Mouse (Mus musculus): ENCODE results near the gene Paox. TPM values are rescaled to one million over a fixed set of nuclear protein-coding genes. Genes with fewer than 3 reads are reported as not detected.
A peak's percentile ranks its signal among the peaks of the same experiment; 100 is the strongest.
"Not testable (repeated sequence)": the region's sequence is repeated elsewhere in the genome, so short reads cannot be mapped to it uniquely, and the experiment has no call there.

Paox gene
- polyA plus RNA-seq, 1 experiment from 2014 or later, result 20.2 TPM

DNA sequence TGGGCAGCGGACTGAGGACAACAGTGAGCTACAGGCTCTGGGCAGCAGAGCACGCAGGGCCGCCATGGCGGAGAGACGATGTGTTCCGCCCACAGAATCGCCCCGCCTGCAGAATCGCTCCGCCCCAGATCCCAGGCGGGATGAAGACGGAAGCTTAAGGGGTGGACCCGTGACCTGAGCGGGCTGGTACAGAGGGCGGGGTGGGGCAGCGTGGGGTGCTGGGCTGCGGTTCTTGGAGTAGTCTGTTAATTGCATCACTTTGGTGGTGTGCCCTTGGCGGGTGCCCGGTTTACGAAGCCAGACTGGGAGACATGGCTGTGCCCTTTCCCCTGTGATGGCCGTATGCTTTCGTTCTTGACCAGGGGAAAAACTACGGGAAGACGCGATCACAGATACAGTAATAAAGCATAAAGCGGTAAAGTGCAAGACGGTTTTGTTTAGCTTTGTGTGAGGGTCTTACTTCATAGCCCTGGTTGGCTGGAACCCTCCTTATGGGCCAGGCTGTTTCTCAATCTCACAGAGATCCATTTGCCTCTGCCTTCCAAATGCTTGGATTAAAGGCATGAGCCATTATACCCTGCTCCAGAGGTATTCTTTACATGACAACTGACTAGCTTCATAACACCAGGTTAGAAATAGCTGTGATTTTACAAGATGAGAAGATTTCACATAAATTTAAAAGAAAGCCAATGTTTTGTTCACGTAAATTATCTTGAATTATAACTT is 893 bp downstream of the Paox start, which contains the start of gene Echs1:
Gene Echs1, minus strand, starts transcription at position 148 of the 726 bp plus-strand sequence.
- ATAC-seq (ENCODE audit: low FRiP score, low TSS enrichment), result peak; percentile 97
- H3K27ac ChIP-seq (ENCODE audit: low read length), result peak within 1 kb of the TSS; percentile 91
- peaks cover 12% of the 10 kb centered on the region for H3K36me3 ChIP-seq (ENCODE audit: insufficient read depth, low read length)
- H3K4me2 ChIP-seq (replicated peaks; ENCODE audit: low read depth, low read length), result peak within 1 kb of the TSS; percentile 96
- 4% methylated on average over 28 of the region's 28 CpGs for WGBS
- H3K9me3 ChIP-seq (ENCODE audit: low read length), result no peaks in the 10 kb centered on the region
- peaks cover 3% of the 10 kb centered on the region; the same call in 1 of the 2 replicates for H3K4me1 ChIP-seq (ENCODE audit: insufficient read depth, low read length)
- H3K4me3 ChIP-seq (ENCODE audit: low read length), result peak within 1 kb of the TSS; percentile 88
- H3K9ac ChIP-seq (replicated peaks; ENCODE audit: low read length), result peak within 1 kb of the TSS; percentile 91
- no peaks in the 10 kb centered on the region for H3K27me3 ChIP-seq (ENCODE audit: insufficient read depth, low read length)

DNA sequence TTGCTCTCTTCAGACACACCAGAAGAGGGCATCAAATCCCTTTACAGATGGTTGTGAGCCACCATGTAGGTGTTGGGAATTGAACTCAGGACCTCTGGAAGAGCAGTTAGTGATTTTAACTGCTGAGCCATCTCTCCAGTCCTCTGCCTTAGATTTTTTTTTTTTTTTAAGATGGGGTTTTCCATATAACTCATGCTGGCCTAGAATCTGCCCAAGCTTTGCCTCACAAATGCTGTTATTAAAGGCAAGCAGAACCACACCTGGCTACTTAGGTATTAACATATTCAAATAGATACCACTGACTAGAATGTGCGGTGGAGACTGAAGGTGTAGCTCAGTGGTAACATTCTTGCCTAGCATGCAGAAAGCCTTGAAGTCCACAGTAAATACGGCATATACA is 4.9 kb downstream of the Paox start:
- Histone ChIP-seq H3K27ac (ENCODE audit: low read length) (no peak overlapping the region), H3K4me2 (replicated peaks; ENCODE audit: low read depth, low read length) (no peak overlapping the region), H3K4me3 (ENCODE audit: low read length) (no peak overlapping the region), H3K4me1 (ENCODE audit: insufficient read depth, low read length) (peaks cover 7% of the 10 kb centered on the region), H3K36me3 (ENCODE audit: insufficient read depth, low read length) (no peaks in the 10 kb centered on the region), H3K9ac (replicated peaks; ENCODE audit: low read length) (no peak overlapping the region), H3K27me3 (ENCODE audit: insufficient read depth, low read length) (no peaks in the 10 kb centered on the region), H3K9me3 (ENCODE audit: low read length) (no peaks in the 10 kb centered on the region)
- WGBS, result 88% methylated on average over 2 of the region's 2 CpGs
- no peak for ATAC-seq (ENCODE audit: low FRiP score, low TSS enrichment)

DNA sequence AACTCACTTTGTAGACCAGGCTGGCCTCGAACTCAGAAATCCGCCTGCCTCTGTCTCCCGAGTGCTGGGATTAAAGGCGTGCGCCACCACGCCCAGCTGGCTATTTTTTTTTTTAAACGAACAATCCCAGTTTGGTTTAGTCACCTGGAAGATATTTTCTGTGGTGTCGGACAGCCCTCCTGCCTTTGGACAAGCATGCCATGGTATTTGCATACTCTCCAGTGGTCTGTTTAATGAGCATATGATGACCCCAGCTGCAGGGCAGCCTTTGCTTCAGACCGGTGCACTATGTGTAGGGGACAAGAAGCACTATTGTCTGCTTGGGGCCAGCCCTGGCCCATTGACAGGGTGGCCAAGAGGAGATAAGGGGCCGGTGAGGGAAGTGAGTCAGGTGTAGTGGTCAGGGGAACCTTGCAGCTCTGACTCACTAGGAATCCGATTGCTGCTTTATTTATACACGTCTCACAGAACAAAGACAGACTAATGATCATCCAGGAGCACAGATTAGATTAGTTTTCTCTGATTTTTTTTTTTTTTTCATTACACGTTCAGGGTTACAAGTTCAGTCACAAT is 5.8 kb downstream of the Paox start:
- 80% methylated on average over 13 of the region's 13 CpGs for WGBS
- no peak overlapping the region for H3K27ac ChIP-seq (ENCODE audit: low read length)
- H3K36me3 ChIP-seq (ENCODE audit: insufficient read depth, low read length), result no peaks in the 10 kb centered on the region
- no peaks in the 10 kb centered on the region for H3K27me3 ChIP-seq (ENCODE audit: insufficient read depth, low read length)
- H3K4me1 ChIP-seq (ENCODE audit: insufficient read depth, low read length), result peaks cover 10% of the 10 kb centered on the region
- H3K9ac ChIP-seq (replicated peaks; ENCODE audit: low read length), result no peak overlapping the region
- H3K4me2 ChIP-seq (replicated peaks; ENCODE audit: low read depth, low read length), result no peak overlapping the region
- ATAC-seq (ENCODE audit: low FRiP score, low TSS enrichment), result no peak
- H3K9me3 ChIP-seq (ENCODE audit: low read length), result no peaks in the 10 kb centered on the region
- H3K4me3 ChIP-seq (ENCODE audit: low read length), result no peak overlapping the region

DNA sequence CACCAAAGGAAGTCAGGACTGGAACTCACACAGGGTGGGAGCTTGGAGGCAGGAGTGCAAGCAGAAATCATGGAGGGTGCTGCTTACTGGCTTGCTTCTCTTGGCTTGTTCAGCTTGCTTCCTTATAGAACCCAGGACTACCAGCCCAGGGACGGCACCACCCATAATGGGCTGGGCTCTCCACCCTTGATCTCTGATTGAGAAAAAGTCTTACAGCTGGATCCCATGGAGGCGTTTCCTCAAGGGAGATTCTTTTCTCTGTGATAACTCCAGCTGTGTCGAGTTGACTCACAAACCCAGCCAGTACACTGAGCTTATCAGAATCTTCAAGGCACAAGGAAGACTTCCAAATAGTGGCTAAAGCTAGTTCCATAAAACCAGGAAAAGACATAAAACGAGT is 7.2 kb downstream of the Paox start:
- H3K27ac ChIP-seq (ENCODE audit: low read length), result no peak overlapping the region
- H3K27me3 ChIP-seq (ENCODE audit: insufficient read depth, low read length), result no peaks in the 10 kb centered on the region
- WGBS, result 34% methylated on average over 4 of the region's 4 CpGs
- H3K9ac ChIP-seq (replicated peaks; ENCODE audit: low read length), result no peak overlapping the region
- no peak for ATAC-seq (ENCODE audit: low FRiP score, low TSS enrichment)
- no peak overlapping the region for H3K4me2 ChIP-seq (replicated peaks; ENCODE audit: low read depth, low read length)
- peaks cover 10% of the 10 kb centered on the region for H3K4me1 ChIP-seq (ENCODE audit: insufficient read depth, low read length)
- H3K4me3 ChIP-seq (ENCODE audit: low read length), result no peak overlapping the region
- no peaks in the 10 kb centered on the region for H3K9me3 ChIP-seq (ENCODE audit: low read length)
- no peaks in the 10 kb centered on the region for H3K36me3 ChIP-seq (ENCODE audit: insufficient read depth, low read length)

DNA sequence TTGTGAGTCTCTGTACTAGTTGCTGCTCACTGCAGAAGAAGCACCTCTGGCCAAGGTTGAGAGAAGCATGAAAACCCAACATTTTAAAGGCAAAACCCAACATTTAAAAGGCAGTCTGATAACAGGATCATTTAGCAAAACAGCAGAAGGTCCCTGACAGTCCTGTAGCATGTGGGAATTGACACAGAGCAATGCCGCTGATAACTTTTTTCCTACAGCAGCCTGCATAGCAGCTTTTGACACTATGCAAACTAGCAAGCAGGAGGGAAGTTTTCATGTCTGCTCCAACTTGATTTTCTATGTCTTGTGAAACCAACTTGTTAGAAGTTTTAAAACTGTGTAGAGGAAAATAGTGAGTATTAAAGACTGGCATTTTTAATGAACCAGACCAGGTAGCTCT is 8.8 kb downstream of the Paox start:
- H3K4me2 ChIP-seq (replicated peaks; ENCODE audit: low read depth, low read length), result no peak overlapping the region
- peaks cover 10% of the 10 kb centered on the region for H3K4me1 ChIP-seq (ENCODE audit: insufficient read depth, low read length)
- no peaks in the 10 kb centered on the region for H3K9me3 ChIP-seq (ENCODE audit: low read length)
- 96% methylated on average over 1 of the region's 1 CpGs for WGBS
- peaks cover 2% of the 10 kb centered on the region; the same call in 1 of the 2 replicates for H3K36me3 ChIP-seq (ENCODE audit: insufficient read depth, low read length)
- no peak overlapping the region for H3K4me3 ChIP-seq (ENCODE audit: low read length)
- H3K27ac ChIP-seq (ENCODE audit: low read length), result no peak overlapping the region
- no peak overlapping the region for H3K9ac ChIP-seq (replicated peaks; ENCODE audit: low read length)
- no peak for ATAC-seq (ENCODE audit: low FRiP score, low TSS enrichment)
- no peaks in the 10 kb centered on the region for H3K27me3 ChIP-seq (ENCODE audit: insufficient read depth, low read length)

DNA sequence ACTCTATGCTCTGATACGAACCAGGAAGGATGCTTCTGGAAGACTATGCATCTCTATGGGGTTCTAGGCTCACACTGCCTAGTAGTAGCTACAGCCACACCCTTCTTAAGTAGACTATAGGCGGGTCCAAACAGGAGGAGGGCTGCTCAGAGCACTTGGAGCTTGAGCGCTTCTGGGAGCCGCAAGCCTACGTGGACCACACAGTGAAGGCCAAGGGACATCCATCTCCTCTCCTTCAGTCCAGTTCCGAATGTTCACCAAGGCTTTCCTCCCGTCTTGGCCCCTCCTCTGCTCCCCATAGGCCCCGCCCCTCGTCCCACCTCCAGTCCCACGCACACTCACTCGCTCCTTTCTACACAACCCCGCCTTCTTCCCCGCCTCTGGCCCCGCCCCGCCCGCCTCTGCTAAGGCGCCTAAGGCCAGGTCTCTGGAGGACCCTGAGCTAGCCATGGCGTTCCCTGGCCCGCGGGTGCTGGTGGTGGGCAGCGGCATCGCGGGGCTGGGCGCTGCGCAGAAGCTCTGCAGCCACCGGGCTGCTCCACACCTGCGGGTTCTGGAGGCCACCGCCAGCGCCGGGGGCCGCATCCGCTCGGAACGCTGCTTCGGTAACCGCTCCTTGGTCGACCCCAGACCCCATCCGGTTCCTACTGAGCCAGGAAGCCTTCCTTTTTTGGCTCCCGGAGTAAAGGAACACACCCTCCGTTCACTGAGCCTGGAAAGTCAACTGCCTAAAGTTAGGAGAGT is 9.9 kb downstream of the Paox start:
- no peaks in the 10 kb centered on the region for H3K27me3 ChIP-seq (ENCODE audit: insufficient read depth, low read length)
- peak overlapping the region; percentile 88 for H3K4me2 ChIP-seq (replicated peaks; ENCODE audit: low read depth, low read length)
- H3K27ac ChIP-seq (ENCODE audit: low read length), result peak overlapping the region; percentile 73; the same call in 1 of the 2 replicates
- no peaks in the 10 kb centered on the region for H3K9me3 ChIP-seq (ENCODE audit: low read length)
- peak overlapping the region; percentile 95 for H3K9ac ChIP-seq (replicated peaks; ENCODE audit: low read length)
- 1% methylated on average over 40 of the region's 40 CpGs for WGBS
- peak overlapping the region; percentile 90 for H3K4me3 ChIP-seq (ENCODE audit: low read length)
- ATAC-seq (ENCODE audit: low FRiP score, low TSS enrichment), result peak; percentile 98
- peaks cover 10% of the 10 kb centered on the region for H3K4me1 ChIP-seq (ENCODE audit: insufficient read depth, low read length)
- H3K36me3 ChIP-seq (ENCODE audit: insufficient read depth, low read length), result peaks cover 11% of the 10 kb centered on the region

DNA sequence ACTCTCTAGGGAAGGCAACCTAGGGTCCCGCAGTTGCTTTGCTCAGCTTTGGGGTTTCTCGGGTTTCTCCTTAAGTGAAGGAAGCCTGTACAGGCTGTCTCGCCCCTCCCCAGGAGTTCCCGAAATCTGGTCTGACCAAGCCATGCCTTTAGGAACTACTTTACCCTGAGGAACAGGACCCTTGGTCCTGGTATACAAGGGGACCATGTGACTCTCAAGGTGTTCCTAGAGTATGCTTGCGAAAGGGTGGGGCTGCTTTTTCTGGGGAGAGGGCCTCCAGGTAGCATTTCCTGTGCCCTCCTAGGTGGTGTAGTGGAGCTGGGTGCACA is 10.4 kb downstream of the Paox start:
- Histone ChIP-seq H3K27me3 (ENCODE audit: insufficient read depth, low read length) (no peaks in the 10 kb centered on the region), H3K4me1 (ENCODE audit: insufficient read depth, low read length) (peaks cover 10% of the 10 kb centered on the region), H3K9me3 (ENCODE audit: low read length) (no peaks in the 10 kb centered on the region), H3K4me3 (ENCODE audit: low read length) (peak overlapping the region; percentile 90), H3K9ac (replicated peaks; ENCODE audit: low read length) (peak overlapping the region; percentile 95), H3K36me3 (ENCODE audit: insufficient read depth, low read length) (peaks cover 12% of the 10 kb centered on the region), H3K4me2 (replicated peaks; ENCODE audit: low read depth, low read length) (peak overlapping the region; percentile 88), H3K27ac (ENCODE audit: low read length) (peak overlapping the region; percentile 73; the same call in 1 of the 2 replicates)
- no peak; the same call in 1 of the 2 replicates for ATAC-seq (ENCODE audit: low FRiP score, low TSS enrichment)
- 4% methylated on average over 5 of the region's 5 CpGs for WGBS

DNA sequence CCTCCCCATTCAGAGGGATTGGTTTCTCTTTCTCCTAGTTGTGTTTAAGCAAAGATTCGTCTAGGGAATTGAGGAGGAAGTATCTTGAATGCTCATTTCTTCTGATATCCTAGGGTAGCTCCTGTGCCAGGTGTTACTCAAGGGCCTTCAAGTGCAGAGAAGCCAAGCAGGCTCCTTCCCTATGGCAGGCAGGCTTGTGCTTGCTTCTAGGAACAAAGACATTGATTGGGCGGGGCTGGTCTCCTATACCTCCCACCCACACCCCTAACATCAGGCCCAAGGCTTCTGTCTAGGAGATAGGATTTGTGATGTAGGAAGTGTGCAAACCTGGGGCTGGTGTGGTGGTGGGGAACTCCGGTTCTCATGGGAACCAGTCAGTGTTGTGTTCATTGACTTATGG is 11.3 kb downstream of the Paox start:
- Histone ChIP-seq H3K27ac (ENCODE audit: low read length) (no peak overlapping the region), H3K27me3 (ENCODE audit: insufficient read depth, low read length) (no peaks in the 10 kb centered on the region), H3K4me1 (ENCODE audit: insufficient read depth, low read length) (peaks cover 10% of the 10 kb centered on the region), H3K4me3 (ENCODE audit: low read length) (no peak overlapping the region), H3K4me2 (replicated peaks; ENCODE audit: low read depth, low read length) (no peak overlapping the region), H3K9ac (replicated peaks; ENCODE audit: low read length) (no peak overlapping the region), H3K36me3 (ENCODE audit: insufficient read depth, low read length) (peaks cover 12% of the 10 kb centered on the region), H3K9me3 (ENCODE audit: low read length) (no peaks in the 10 kb centered on the region)
- no peak for ATAC-seq (ENCODE audit: low FRiP score, low TSS enrichment)
- 86% methylated on average over 3 of the region's 3 CpGs for WGBS

DNA sequence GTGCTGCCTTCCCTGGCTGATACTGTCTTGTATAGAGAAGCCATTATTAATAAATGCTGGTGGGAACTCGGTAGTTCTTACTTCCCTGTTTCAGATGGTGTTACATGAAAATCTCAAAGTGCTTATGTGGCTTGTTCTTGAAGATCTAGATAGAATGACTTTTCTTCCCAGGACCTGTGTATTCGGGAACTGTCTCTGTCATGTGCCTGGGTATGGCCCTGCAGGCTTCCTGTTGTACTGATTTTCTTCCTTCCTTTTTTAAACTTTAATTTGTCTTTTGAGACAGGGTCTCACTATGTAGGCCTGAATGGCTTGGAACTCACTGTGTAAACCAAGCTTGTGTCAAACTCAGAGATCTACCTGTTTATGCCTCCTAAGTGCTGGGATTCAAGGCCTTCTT is 12.3 kb downstream of the Paox start:
- no peak overlapping the region for H3K4me3 ChIP-seq (ENCODE audit: low read length)
- peaks cover 10% of the 10 kb centered on the region for H3K4me1 ChIP-seq (ENCODE audit: insufficient read depth, low read length)
- no peaks in the 10 kb centered on the region for H3K9me3 ChIP-seq (ENCODE audit: low read length)
- peaks cover 12% of the 10 kb centered on the region for H3K36me3 ChIP-seq (ENCODE audit: insufficient read depth, low read length)
- H3K27me3 ChIP-seq (ENCODE audit: insufficient read depth, low read length), result no peaks in the 10 kb centered on the region
- H3K4me2 ChIP-seq (replicated peaks; ENCODE audit: low read depth, low read length), result no peak overlapping the region
- H3K27ac ChIP-seq (ENCODE audit: low read length), result no peak overlapping the region
- no peak overlapping the region for H3K9ac ChIP-seq (replicated peaks; ENCODE audit: low read length)
- WGBS, result 83% methylated on average over 2 of the region's 2 CpGs
- ATAC-seq (ENCODE audit: low FRiP score, low TSS enrichment), result no peak

DNA sequence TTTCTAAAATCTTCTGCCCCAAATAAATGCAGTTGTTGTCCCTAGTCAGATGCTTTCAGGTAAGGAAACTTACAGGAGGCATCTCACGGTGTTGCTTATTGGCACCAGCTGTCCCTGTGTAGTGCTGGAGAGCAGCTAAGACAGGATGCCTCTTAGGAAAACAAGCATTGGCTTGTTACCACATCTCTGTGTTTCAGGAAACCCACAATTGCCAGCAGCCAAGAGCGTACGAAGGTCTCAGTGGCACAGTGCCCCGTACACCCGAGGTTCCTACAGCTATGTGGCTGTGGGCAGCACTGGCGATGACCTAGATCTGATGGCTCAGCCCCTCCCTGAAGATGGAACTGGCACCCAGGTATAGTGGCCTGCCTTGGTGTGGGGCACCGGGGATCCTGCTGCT is 16.6 kb downstream of the Paox start:
- not testable (repeated sequence) for ATAC-seq (ENCODE audit: low FRiP score, low TSS enrichment); H3K4me1 ChIP-seq (ENCODE audit: insufficient read depth, low read length); H3K4me2 ChIP-seq (replicated peaks; ENCODE audit: low read depth, low read length)

More for the DNA sequence above, 16.6 kb downstream of the Paox start:
- H3K9ac ChIP-seq (replicated peaks; ENCODE audit: low read length); H3K27me3 ChIP-seq (ENCODE audit: insufficient read depth, low read length); H3K27ac ChIP-seq (ENCODE audit: low read length); H3K9me3 ChIP-seq (ENCODE audit: low read length); H3K4me3 ChIP-seq (ENCODE audit: low read length): not testable (repeated sequence)
- 92% methylated on average over 7 of the region's 7 CpGs for WGBS
- H3K36me3 ChIP-seq (ENCODE audit: insufficient read depth, low read length), result peaks cover 18% of the 10 kb centered on the region

All from kidney, embryonic 16.5 days (tissue).